In the genomic region with DNA sequence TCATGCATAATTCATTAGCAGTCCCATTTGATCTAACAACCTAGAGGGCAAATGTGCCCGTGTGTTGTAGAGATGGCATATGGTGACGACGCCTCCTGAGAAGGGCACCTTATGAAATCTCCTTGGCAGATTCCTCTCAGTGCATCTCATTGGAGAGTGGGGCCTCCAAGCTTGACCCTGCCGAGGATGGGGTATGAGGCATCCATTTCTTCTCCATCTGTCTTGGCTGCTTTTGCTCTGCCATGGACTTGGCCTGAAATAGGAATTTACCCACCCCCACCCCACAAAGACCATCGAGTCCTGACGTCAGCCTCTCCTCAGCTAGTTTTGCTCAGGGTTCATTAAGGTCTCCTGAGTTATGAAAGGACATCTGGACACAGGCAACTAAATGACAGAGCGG, we compare ENCODE assay signal across 14 mouse cellular contexts.
DNase-seq lines count a peak whose midpoint lies in the region; ATAC-seq lines count a peak whose summit lies in the region.
"Had no signal": no experiment of that assay in that cellular context is flagged by ENCODE, and none has a peak within 500 bp of the region (broad histone marks: within the 10 kb centered on the region; RNA-seq: fewer than 3 reads in every experiment).

No protein-coding gene starts in this region.

- 0 out of 2 replicates have a peak, but pooled peaks have one; percentile 41 for ATAC-seq in neural tube, embryonic 12.5 days (ENCODE audit: low FRiP score, low read depth)
- ATAC-seq in neural tube, embryonic 15.5 days (ENCODE audit: low FRiP score), result no peak
- ATAC-seq in intestine, embryonic 15.5 days, result peak; percentile 13; the same call in 1 of the 2 replicates
- ATAC-seq: activated CD4-positive, CD25-positive, alpha-beta regulatory T cell, adult 4 months had no signal

- no peaks in the 10 kb centered on the region for H3K9me3 ChIP-seq in neural tube, embryonic 12.5 days
- no peaks in the 10 kb centered on the region for H3K9me3 ChIP-seq in neural tube, embryonic 15.5 days (replicated peaks)
- H3K9me3 ChIP-seq in intestine, embryonic 15.5 days, result no peaks in the 10 kb centered on the region
- H3K9me3 ChIP-seq: lung, embryonic 15.5 days had no signal

- H3K4me2 ChIP-seq in neural tube, embryonic 12.5 days (replicated peaks), result no peak overlapping the region
- H3K4me2 ChIP-seq in neural tube, embryonic 15.5 days, result no peak overlapping the region
- H3K4me2 ChIP-seq in intestine, embryonic 15.5 days (replicated peaks), result no peak overlapping the region
- H3K4me2 ChIP-seq: lung, embryonic 15.5 days had no signal

- peaks cover 54% of the 10 kb centered on the region for H3K4me1 ChIP-seq in neural tube, embryonic 12.5 days
- peaks cover 44% of the 10 kb centered on the region for H3K4me1 ChIP-seq in neural tube, embryonic 15.5 days
- H3K4me1 ChIP-seq in intestine, embryonic 15.5 days (replicated peaks), result peaks cover 27% of the 10 kb centered on the region

- no peak overlapping the region for H3K27ac ChIP-seq in neural tube, embryonic 12.5 days
- H3K27ac ChIP-seq in neural tube, embryonic 15.5 days (replicated peaks), result no peak overlapping the region
- no peak overlapping the region for H3K27ac ChIP-seq in intestine, embryonic 15.5 days
- H3K27ac ChIP-seq: lung, embryonic 15.5 days had no signal

- 30% methylated on average over 7 of the region's 7 CpGs for whole genome bisulfite sequencing in neural tube, embryonic 12.5 days
- 30% methylated on average over 7 of the region's 7 CpGs for WGBS in neural tube, embryonic 15.5 days
- 62% methylated on average over 7 of the region's 7 CpGs for WGBS in intestine, embryonic 15.5 days

- H3K9ac ChIP-seq in neural tube, embryonic 12.5 days, result no peak overlapping the region
- H3K9ac ChIP-seq in neural tube, embryonic 15.5 days (replicated peaks), result no peak overlapping the region
- H3K9ac ChIP-seq in intestine, embryonic 15.5 days, result no peak overlapping the region
- H3K9ac ChIP-seq: lung, embryonic 15.5 days had no signal

- DNase-seq in cerebellum, postnatal 10 days, result peak; percentile 63 to 75
- DNase-seq in cerebellum, adult 18-20 months, result no peak
- peak; percentile 15 for DNase-seq in retina, postnatal 1 day
- DNase-seq in left cerebral cortex, adult 11 months (ENCODE audit: low spot score), result no peak
- no peak for DNase-seq in left cerebral cortex, adult 8-10 months (ENCODE audit: low spot score in 2 of 2)
- DNase-seq: adrenal gland, postnatal 36 days; kidney, adult 9 months; spleen, adult 18-20 months had no signal

- H3K4me3 ChIP-seq in neural tube, embryonic 12.5 days, result no peak overlapping the region
- no peak overlapping the region for H3K4me3 ChIP-seq in neural tube, embryonic 15.5 days (replicated peaks)
- H3K4me3 ChIP-seq in intestine, embryonic 15.5 days (replicated peaks), result no peak overlapping the region
- H3K4me3 ChIP-seq: lung, embryonic 15.5 days had no signal

- no peaks in the 10 kb centered on the region for H3K36me3 ChIP-seq in neural tube, embryonic 12.5 days
- no peaks in the 10 kb centered on the region for H3K36me3 ChIP-seq in neural tube, embryonic 15.5 days
- H3K36me3 ChIP-seq in intestine, embryonic 15.5 days, result no peaks in the 10 kb centered on the region
- H3K36me3 ChIP-seq: lung, embryonic 15.5 days had no signal

- no peaks in the 10 kb centered on the region for H3K27me3 ChIP-seq in neural tube, embryonic 12.5 days (replicated peaks)
- H3K27me3 ChIP-seq in neural tube, embryonic 15.5 days (replicated peaks), result no peaks in the 10 kb centered on the region; the same call in 1 of the 2 replicates
- no peaks in the 10 kb centered on the region for H3K27me3 ChIP-seq in intestine, embryonic 15.5 days (replicated peaks)
- H3K27me3 ChIP-seq: CH12.LX; lung, embryonic 15.5 days had no signal

Comparison
In these comparisons a context has a peak if more than half of its experiments do, and no peak if none do; other contexts are left out.
1. DNase-seq: peak in cerebellum, postnatal 10 days (2 of 2) and retina, postnatal 1 day (single experiment); none in cerebellum, adult 18-20 months (0 of 2), left cerebral cortex, adult 11 months (single experiment) and left cerebral cortex, adult 8-10 months (0 of 2).